Mouse (Mus musculus) brain, adult 2 months (tissue): ENCODE measurements at regions not wholly inside any gene's neighbourhood (a gene's known extent, or its start where the extent isn't known, plus 50 kb on each side); places are given as distances from the start of the nearest gene placed in this dataset.

Source experiments
- DNase-seq: peaks from one replicate; pipeline ENCODE4 v3.0.0; 2011; ENCODE audit warnings: low read depth, low spot score

GRCm38 (mm10) chr13:29136231-29136630 is 182.7 kb upstream of the Sox4 start:
- DNase-seq = no peak

DNA sequence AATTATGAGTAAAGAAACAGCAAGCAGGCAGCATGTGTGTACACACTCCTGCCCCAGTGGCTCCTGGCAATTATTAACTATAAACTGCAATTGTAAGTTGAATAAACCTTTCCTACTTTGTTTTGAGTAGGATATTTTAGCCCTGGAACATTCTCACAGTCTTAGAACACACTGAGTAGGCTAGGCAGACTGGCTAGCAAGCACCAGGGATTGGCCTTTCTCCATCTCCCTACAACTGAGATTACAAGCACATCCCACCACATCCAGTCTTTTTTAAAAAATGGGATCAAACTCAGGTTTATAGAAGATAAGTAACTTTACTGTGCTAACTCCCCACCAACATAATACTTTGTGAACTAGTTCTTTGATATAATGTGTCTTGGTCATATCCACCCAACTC is 174.0 kb upstream of the Sox4 start:
- DNase-seq = peak; percentile 50

GRCm38 (mm10) chr13:29123477-29123876 is 170.0 kb upstream of the Sox4 start:
- DNase-seq = no peak

DNA sequence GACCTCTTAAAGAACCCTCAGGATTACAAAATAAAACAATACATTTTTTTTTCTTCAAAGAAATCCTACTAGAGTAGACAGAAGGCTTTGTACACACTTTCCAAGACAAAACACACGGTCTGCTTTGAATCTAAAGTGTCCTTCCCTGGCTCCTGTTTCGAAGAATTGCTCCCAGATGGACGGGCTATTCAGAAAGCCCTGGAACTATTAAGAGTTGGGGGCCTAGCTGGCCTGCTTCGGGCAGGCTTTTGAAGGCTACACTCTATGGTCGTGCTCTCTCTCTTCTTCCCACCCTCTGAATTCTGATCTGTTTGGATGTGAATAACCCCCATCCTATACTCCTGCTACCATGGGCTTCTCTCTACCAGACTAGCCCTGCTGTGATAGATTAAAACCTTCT is 167.6 kb upstream of the Sox4 start:
- no peak for DNase-seq

- peak; percentile 75 for DNase-seq
Observed at GRCm38 (mm10) chr13:29119357-29119756, 165.8 kb upstream of the Sox4 start.

- DNase-seq = peak; percentile 70
Observed at GRCm38 (mm10) chr13:29114998-29115495, 161.5 kb upstream of the Sox4 start.

DNA sequence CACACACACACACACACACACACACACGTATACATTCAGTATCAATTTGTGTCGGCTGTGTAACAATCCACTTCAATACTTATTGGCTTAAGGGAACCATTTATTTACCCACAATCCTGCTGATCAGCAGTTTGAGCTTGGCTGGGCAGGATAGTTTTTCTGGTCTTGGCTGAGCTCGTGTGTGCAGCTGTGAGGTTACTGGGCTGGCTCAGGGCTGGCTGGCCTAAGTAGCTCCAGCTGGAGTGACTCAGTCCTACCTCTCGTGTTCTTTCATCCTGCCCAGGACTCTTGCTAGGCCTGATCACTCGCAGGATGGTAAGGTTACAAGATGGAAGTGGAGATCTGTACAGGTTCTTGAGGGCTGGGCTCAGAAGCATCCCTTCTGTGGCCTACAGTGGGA is 156.6 kb upstream of the Sox4 start:
- DNase-seq = no peak

DNA sequence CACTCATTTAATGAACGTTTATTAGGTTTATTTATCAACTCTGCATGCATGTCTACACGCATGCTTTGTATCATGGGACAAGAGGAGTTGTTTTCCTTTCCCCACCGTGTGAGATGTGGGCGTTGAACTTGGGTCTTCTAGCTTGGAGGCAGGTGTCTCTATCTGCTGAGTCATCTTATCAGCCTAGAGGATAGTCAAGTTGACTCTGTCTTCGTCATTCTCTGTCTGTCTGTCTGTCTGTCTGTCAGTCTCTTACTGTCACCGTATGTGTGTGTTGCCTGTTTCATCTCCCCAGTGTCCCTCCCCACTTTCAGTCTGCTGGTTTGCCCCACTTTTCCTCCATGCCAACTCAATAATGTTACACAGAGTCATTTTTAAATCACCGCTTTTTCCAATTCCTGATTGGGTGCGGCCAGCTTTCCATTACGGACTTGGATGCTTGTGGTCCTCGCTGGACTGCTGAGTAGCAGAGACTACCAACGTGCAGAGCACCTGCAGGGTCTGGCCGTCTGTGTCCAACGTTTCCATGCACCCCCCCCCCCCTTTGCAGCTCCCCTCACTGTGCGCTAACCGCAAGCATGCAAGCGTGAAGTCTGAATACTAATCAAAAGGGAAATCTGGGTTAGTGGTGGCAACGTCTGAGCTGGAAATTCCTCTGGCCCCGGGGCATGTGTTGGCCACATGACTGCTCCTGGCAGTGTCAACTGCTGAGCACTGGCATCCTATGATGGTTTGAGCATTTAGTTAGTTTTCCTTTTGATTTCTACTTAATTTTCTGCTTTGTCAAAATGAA is 155.7 kb upstream of the Sox4 start:
- DNase-seq = peak; percentile 26

DNA sequence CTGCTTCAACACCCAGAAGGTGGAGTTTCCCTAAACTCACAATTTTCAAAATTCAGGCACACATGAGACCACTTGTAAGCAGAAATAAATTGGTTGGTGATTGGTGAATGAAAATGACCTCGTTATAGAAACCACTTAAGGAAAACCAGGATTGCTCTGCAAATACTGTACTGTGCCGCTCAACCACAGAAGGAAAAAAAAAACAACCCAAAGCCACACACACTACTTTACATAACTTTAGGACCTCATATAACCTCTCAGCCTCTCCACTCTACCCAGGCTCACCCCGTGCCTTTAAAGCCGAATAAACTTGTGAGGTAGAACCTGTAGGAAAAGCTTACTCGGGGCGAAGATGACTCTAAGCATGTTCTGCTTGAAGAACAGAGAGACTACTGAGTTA is 154.7 kb upstream of the Sox4 start:
- no peak for DNase-seq

- DNase-seq = no peak
Observed at GRCm38 (mm10) chr13:29092166-29092565, 138.7 kb upstream of the Sox4 start.

GRCm38 (mm10) chr13:29086854-29087253 is 133.3 kb upstream of the Sox4 start:
- DNase-seq = no peak

DNA sequence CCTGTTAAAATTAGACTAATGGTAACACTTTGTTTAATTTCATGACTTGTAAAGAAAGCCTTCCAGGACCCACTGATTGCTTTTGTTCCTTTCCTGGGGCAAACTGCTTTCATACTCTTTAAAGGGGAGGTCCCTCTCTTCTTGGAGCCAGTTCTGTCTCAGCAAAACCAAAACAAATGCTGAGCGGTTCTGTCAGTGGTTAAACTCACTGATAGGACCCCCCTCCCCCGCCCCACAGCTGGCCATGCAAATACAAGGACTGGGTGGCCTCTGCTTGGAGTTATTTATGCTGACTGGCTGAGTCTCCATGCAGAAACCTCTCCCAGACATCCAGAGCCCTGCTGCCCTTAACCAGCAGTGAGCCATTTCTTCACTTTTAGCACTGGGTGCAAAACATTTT is 127.6 kb upstream of the Sox4 start:
- no peak for DNase-seq

- no peak for DNase-seq
Observed at GRCm38 (mm10) chr13:29079841-29080240, 126.3 kb upstream of the Sox4 start.

GRCm38 (mm10) chr13:29073630-29074029 is 120.1 kb upstream of the Sox4 start:
- no peak for DNase-seq

GRCm38 (mm10) chr13:29063924-29064323 is 110.4 kb upstream of the Sox4 start:
- DNase-seq = no peak

DNA sequence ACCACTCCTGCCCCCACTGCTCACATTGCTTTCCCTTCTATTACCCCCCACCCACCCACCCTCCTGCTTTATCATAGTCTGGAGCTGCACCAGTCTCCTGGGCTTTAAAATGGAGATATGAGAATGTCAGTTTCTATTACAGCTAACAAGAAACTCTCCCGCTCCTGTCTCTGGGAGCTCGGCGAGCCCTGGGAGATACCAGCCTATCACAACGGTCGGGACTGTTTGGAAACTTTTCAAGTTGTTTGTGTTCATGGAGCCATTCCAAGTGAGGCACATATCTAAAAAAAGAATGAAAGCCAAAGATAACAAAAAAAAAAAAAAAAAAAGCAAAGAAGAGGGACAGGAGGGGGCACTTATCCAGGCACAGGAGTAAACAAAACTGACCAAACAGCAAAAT is 105.2 kb upstream of the Sox4 start:
- no peak for DNase-seq

DNA sequence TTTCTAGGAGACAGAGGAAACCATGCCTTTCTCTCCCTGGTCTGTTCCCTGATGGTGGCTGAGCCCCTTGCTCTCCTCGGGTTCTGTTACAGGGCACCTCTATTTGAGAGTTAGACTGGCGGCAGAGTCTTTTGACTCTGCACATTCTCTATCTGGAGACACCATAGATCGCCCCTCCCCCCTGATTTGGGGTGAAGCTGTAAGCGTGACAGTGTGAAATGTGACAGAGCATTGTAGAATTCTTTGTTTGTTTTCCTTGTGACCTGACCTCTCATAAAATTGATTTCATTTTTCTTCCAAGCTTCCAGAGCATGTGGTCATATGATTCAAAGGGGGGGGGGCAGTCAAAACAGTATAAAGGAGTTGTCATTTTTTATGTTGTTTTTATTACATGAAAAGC is 96.2 kb upstream of the Sox4 start:
- DNase-seq = no peak

DNA sequence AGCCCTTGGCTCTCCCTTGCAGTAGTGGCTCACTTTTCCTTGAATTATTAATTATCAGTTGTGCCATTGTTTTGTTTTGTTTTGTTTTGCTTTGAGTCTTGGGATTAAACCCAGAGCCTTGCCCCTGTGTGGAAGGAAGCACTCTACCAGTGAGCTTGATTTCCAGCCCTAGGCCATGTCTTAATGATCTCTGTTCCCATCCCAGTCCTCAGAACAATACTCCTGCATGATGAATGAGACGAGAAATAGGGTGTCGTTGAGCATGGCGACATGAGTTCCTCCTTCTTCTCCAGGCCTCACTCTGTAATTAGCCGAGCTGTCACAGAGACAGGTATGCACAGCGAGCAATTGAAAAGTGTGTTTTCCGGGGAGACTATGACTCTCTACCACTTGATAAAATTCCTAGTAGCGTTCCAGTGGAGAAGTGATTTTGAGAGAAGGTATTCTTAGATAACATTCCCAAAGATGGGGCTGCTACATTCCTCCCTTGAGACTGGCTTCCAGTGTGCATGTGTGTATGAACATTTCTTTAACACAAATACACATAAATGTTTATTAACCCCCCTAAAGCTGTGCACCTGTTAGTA is 95.6 kb upstream of the Sox4 start:
- no peak for DNase-seq

DNA sequence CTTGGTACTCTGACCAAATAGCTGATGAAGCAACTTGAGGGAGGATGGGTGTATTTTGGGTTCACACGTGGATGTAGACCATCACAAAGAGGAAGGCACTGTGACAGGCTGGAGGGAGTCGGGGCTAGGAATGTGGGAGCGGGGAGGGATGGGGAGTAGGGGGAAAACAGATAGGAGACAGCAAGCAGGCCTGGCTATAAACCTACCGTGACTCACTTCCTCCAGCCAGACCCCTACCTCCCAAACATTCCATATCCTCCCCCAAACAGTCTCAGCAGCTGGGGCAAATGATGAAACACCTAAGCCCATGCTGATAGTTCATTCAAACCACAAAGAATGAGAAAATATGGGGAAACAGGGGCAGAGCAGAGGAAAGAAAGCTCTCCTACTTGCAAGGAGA is 91.1 kb upstream of the Sox4 start:
- DNase-seq = no peak

- DNase-seq = no peak
Observed at GRCm38 (mm10) chr13:29040331-29040730, 86.8 kb upstream of the Sox4 start.

- DNase-seq = no peak
Observed at GRCm38 (mm10) chr13:29034904-29035303, 81.4 kb upstream of the Sox4 start.

GRCm38 (mm10) chr13:29034444-29034843 is 80.9 kb upstream of the Sox4 start:
- DNase-seq = no peak

DNA sequence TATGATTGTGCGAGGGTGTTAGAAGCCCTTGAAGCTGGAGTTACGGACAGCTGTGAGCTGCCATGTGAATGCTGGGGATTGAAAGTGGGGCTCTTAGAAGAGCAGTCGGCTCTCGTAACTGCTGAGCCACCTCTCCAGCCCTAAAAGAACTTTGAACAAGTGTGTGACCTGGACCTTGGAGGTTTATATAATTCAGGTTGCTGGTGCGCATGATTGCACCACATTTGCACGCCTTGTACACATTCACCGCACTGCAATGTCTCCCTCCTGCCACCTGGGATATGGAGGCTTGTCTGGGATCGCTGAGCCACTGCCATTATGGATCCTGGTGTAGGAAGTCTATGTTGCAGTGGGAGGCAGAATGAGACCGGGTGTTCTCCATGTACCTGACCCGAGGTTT is 73.6 kb upstream of the Sox4 start:
- no peak for DNase-seq
